ENCODE assay signal across 8 mouse cellular contexts in the genomic region with DNA sequence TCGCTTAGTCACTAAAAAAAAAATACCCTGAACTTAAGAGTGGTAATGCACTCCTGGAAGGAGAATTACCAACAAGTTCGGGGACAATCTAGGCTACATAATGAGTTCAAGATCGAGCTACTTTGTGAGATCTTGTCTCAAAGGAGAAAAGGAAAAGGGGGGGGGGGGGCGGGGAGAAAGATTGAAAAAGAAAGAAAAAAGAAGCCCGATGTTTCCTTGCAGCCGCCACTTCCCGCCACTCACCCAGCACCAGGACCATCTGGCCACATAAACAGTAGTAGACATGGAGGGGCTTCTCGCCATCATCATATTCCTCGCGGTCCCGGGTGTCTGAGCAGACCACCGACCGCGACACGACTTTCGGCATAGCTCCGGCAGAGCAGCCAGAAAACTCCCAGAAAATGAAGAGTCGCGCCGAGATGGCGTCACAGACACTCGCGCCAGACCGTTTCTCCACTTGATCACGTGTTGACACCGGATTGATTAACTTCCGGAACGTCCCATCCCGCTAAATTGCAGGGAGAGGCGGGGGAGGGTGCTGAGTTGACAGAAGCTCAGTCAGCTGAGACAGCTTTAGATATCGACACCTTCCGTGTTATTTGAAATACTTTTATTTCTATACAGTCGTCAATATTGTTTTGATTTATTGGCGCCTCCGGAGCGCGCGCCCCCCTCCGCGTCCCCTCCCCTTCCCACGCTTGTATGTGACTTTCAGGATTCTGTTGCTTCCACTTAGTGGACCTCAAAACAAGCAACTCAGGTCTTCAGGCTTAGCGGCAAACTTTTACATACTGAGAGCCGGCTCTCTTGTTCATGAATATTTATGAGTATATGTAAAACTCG. TPM values are rescaled to one million over a fixed set of nuclear protein-coding genes. Genes with fewer than 3 reads are reported as not detected.
A peak's percentile ranks its signal among the peaks of the same experiment; 100 is the strongest.
DNase-seq lines count a peak whose midpoint lies in the region; ATAC-seq lines count a peak whose summit lies in the region.

No protein-coding gene starts in this region.

- peak overlapping the region; percentile 81 for H3K27ac ChIP-seq in forebrain, embryonic 10.5 days
- peak overlapping the region; percentile 78 for H3K27ac ChIP-seq in heart, embryonic 16.5 days (ENCODE audit: low read length)
- H3K27ac ChIP-seq in liver, embryonic 15.5 days (replicated peaks), result peak overlapping the region; percentile 81
- no peak overlapping the region for H3K27ac ChIP-seq in neural tube, embryonic 12.5 days

- peak overlapping the region; percentile 61 for H3K4me2 ChIP-seq in heart, embryonic 16.5 days (ENCODE audit: low read depth, low read length)
- H3K4me2 ChIP-seq in liver, embryonic 15.5 days, result peak overlapping the region; percentile 61
- H3K4me2 ChIP-seq in neural tube, embryonic 12.5 days (replicated peaks), result peak overlapping the region; percentile 53

- H3K4me3 ChIP-seq in forebrain, embryonic 10.5 days, result peak overlapping the region; percentile 57
- peak overlapping the region; percentile 54 for H3K4me3 ChIP-seq in heart, embryonic 16.5 days (ENCODE audit: low read length)
- H3K4me3 ChIP-seq in liver, embryonic 15.5 days (replicated peaks), result peak overlapping the region; percentile 63
- H3K4me3 ChIP-seq in neural tube, embryonic 12.5 days, result peak overlapping the region; percentile 35

- peak overlapping the region; percentile 69 for H3K9ac ChIP-seq in heart, embryonic 16.5 days (ENCODE audit: low read length)
- H3K9ac ChIP-seq in liver, embryonic 15.5 days, result peak overlapping the region; percentile 30; the same call in 1 of the 2 replicates
- 0 out of 2 replicates have a peak overlapping the region, but pooled peaks have one; percentile 26 for H3K9ac ChIP-seq in neural tube, embryonic 12.5 days

- peaks cover 10% of the 10 kb centered on the region for H3K4me1 ChIP-seq in forebrain, embryonic 10.5 days
- peaks cover 6% of the 10 kb centered on the region for H3K4me1 ChIP-seq in heart, embryonic 16.5 days (ENCODE audit: control insufficient read depth, insufficient read depth, low read length)
- peaks cover 11% of the 10 kb centered on the region; the same call in 1 of the 2 replicates for H3K4me1 ChIP-seq in liver, embryonic 15.5 days (replicated peaks)
- H3K4me1 ChIP-seq in neural tube, embryonic 12.5 days, result no peaks in the 10 kb centered on the region

- peak; percentile 94 for ATAC-seq in CD4-positive, CD25-positive, alpha-beta regulatory T cell, adult 4 months
- peak; percentile 78 for ATAC-seq in heart, embryonic 16.5 days (replicated peaks; ENCODE audit: extremely low read depth, insufficient read depth, low FRiP score)
- peak; percentile 87 for ATAC-seq in liver, embryonic 15.5 days (ENCODE audit: insufficient read depth)
- ATAC-seq in neural tube, embryonic 12.5 days (ENCODE audit: low FRiP score, low read depth), result peak; percentile 91

- H3K9me3 ChIP-seq in forebrain, embryonic 10.5 days, result no peaks in the 10 kb centered on the region
- H3K9me3 ChIP-seq in heart, embryonic 16.5 days (replicated peaks; ENCODE audit: control insufficient read depth, low read length), result no peaks in the 10 kb centered on the region
- H3K9me3 ChIP-seq in liver, embryonic 15.5 days (replicated peaks), result no peaks in the 10 kb centered on the region
- no peaks in the 10 kb centered on the region for H3K9me3 ChIP-seq in neural tube, embryonic 12.5 days

- H3K36me3 ChIP-seq in forebrain, embryonic 10.5 days (replicated peaks), result 0 out of 2 replicates have a peak, but pooled peaks cover 7% of the 10 kb centered on the region
- no peaks in the 10 kb centered on the region for H3K36me3 ChIP-seq in heart, embryonic 16.5 days (ENCODE audit: control insufficient read depth, insufficient read depth)
- no peaks in the 10 kb centered on the region for H3K36me3 ChIP-seq in liver, embryonic 15.5 days (replicated peaks)
- no peaks in the 10 kb centered on the region for H3K36me3 ChIP-seq in neural tube, embryonic 12.5 days

- H3K27me3 ChIP-seq in forebrain, embryonic 10.5 days (ENCODE audit: poor library complexity, severe bottlenecking), result no peaks in the 10 kb centered on the region
- H3K27me3 ChIP-seq in heart, embryonic 16.5 days (ENCODE audit: control insufficient read depth, insufficient read depth, low read length), result no peaks in the 10 kb centered on the region
- H3K27me3 ChIP-seq in liver, embryonic 15.5 days, result no peaks in the 10 kb centered on the region
- H3K27me3 ChIP-seq in neural tube, embryonic 12.5 days (replicated peaks), result no peaks in the 10 kb centered on the region

- 19% methylated on average over 43 of the region's 44 CpGs for WGBS in forebrain, embryonic 10.5 days
- WGBS in heart, embryonic 16.5 days, result 13% methylated on average over 43 of the region's 44 CpGs
- 10% methylated on average over 44 of the region's 44 CpGs for WGBS in liver, embryonic 15.5 days (ENCODE audit: insufficient replicate concordance)
- 17% methylated on average over 43 of the region's 44 CpGs for WGBS in neural tube, embryonic 12.5 days

- peak; percentile 67 for DNase-seq in c-Kit-negative CD71-positive TER-119-positive erythroid progenitor cells, embryonic 14.5 days (ENCODE audit: low read depth, low spot score)
- peak; percentile 78 for DNase-seq in forebrain, embryonic 10.5 days (ENCODE audit: extremely low spot score, low spot score)
- peak; percentile 87 to 88 for DNase-seq in kidney, postnatal 36 days
- peak; percentile 68 for DNase-seq in telencephalon, adult 2 months (ENCODE audit: low read depth, low spot score)

RNA-seq across cellular contexts. Expression of gene Ube2a, which starts 9.7 kb away (rescaled TPM):
- 100 to 1,000 TPM; 110 to 131 TPM for polyA plus RNA-seq in CD4-positive, CD25-positive, alpha-beta regulatory T cell, adult 4 months (2017; shearing (Covaris generic))
- polyA plus RNA-seq in forebrain, embryonic 10.5 days (2016; fragmentation: Nextera tagmentation; extraction: Ambion mirVana), result 126 and 131 TPM in 2 replicates
- 137 and 144 TPM in 2 replicates for polyA plus RNA-seq in heart, embryonic 16.5 days (2015; fragmentation: Nextera tagmentation; extraction: Ambion mirVana)
- polyA plus RNA-seq in liver, embryonic 15.5 days (2015; fragmentation: Nextera tagmentation; extraction: Ambion mirVana), result 64.3 and 74.0 TPM in 2 replicates
- polyA plus RNA-seq in neural tube, embryonic 12.5 days (2016; fragmentation: Nextera tagmentation; extraction: Ambion mirVana), result 114 and 123 TPM in 2 replicates

RNA-seq across cellular contexts. Expression of gene C330007P06Rik, which starts 9.9 kb away (rescaled TPM):
- 10 to 100 TPM; 26.8 to 28.7 TPM for polyA plus RNA-seq in CD4-positive, CD25-positive, alpha-beta regulatory T cell, adult 4 months (2017; shearing (Covaris generic))
- polyA plus RNA-seq in forebrain, embryonic 10.5 days (2016; fragmentation: Nextera tagmentation; extraction: Ambion mirVana), result 32.7 and 33.0 TPM in 2 replicates
- 19.4 and 20.4 TPM in 2 replicates for polyA plus RNA-seq in heart, embryonic 16.5 days (2015; fragmentation: Nextera tagmentation; extraction: Ambion mirVana)
- polyA plus RNA-seq in liver, embryonic 15.5 days (2015; fragmentation: Nextera tagmentation; extraction: Ambion mirVana), result 12.6 and 13.6 TPM in 2 replicates
- 30.0 and 30.7 TPM in 2 replicates for polyA plus RNA-seq in neural tube, embryonic 12.5 days (2016; fragmentation: Nextera tagmentation; extraction: Ambion mirVana)

RNA-seq across cellular contexts. Expression of gene Nkrf, which starts 38.7 kb away (rescaled TPM):
- 1 to 10 TPM; 2.0 TPM for polyA plus RNA-seq in CD4-positive, CD25-positive, alpha-beta regulatory T cell, adult 4 months (2017; shearing (Covaris generic))
- polyA plus RNA-seq in forebrain, embryonic 10.5 days (2016; fragmentation: Nextera tagmentation; extraction: Ambion mirVana), result 2.4 and 2.6 TPM in 2 replicates
- 0.63 and 0.72 TPM in 2 replicates for polyA plus RNA-seq in heart, embryonic 16.5 days (2015; fragmentation: Nextera tagmentation; extraction: Ambion mirVana)
- 0.51 and 0.67 TPM in 2 replicates for polyA plus RNA-seq in liver, embryonic 15.5 days (2015; fragmentation: Nextera tagmentation; extraction: Ambion mirVana)
- polyA plus RNA-seq in neural tube, embryonic 12.5 days (2016; fragmentation: Nextera tagmentation; extraction: Ambion mirVana), result 9.6 and 9.9 TPM in 2 replicates
